Mouse (Mus musculus) lung, postnatal 25 days (tissue): ENCODE measurements around the gene Fam72a.

ENCODE experiments used
- DNase-seq: peaks from one replicate; pipeline ENCODE4 v3.0.0; 2022; ENCODE audit warnings: low spot score

The Fam72a gene

DNA sequence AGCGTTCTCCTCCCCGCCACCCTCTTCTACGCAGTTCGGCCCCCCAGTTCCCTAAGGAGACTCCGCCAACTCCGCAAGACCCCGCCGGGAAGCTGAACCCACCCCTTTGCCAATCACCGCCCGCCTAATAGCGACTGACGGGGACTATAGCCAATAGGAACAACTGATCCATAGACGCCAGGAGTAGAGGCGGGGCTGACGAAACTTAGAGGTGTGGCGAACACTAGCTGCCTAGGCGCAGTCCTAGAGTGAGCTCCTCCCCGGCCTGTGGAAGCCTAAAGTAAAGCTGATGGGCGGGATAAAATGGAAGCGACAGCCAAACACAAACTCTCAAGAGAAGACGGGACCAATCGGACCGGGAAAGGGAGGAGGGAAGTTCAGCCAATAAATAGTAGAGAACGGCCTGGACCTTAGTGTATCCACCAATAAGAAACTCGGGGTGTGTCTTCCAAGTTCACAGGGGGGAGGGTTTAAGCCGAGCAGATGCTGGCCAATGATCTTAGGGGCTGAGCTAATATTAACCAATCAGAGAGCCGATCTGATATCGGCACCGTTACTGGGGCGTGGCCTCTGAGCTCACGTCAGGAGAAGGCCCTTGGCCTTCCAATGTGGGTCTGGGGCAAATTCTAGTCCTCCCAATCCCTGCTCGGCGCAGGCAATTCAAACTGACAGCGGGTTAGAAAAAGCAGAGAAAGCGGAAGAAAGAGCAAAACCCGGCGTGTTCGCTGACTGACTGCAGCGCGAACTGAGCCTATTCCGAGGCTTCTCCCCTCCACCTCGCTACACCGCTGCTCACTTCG is at the start of gene Fam72a, which contains the start of gene Srgap2:
Gene Fam72a, plus strand, starts transcription at position 623 of the 800 bp plus-strand sequence.
Gene Srgap2, minus strand, starts transcription at position 72 of the 800 bp plus-strand sequence.
- peak; percentile 100 for DNase-seq

DNA sequence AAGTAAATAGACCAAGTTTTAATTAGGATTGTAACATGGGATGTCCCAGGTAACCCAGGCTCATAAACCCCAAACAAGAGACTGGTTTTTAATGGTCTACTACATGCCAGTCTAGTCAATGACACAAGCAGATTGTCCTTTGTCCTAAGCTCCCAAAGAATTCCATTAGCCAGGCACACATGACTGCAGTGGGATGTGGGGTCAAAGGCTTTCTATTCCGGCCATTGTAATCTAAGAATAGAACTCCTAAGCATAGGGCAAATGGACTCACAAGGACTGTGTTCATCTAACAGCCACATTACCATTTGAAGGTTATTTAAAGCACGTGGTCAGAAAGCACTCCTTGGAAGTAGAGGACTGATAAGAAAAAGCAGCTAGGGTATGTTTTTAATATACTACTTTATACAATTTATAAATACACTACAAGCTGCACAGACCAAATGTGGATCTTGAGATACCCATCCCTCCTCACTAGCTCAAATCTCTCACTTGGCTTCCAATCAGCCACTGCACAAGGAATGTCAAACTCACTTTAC is 48.9 kb upstream of the Fam72a start:
- DNase-seq, result no peak

DNA sequence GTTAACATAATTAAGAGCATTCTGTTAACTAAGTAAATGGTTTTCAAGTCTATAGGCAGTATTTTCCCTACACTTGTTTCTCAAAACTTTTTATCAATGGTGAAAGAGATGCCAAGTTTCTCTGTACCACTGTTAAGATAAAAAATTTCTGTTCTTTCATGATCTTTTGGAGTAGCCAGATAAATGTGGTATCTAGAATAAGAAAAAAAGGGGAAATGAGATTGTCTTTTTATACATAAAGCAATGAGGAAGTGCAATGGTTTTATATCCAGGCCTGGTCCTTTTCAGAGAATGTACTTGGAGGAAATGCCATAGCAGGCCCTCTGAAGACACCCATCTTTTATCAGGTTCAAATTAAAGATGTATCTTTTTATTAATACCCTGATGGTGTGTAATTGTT is 46.3 kb upstream of the Fam72a start:
- DNase-seq, result no peak

GRCm38 (mm10) chr1:131482242-131482641 is 45.5 kb upstream of the Fam72a start:
- DNase-seq, result no peak

- no peak for DNase-seq
Observed at GRCm38 (mm10) chr1:131486094-131486850, 41.4 kb upstream of the Fam72a start.

GRCm38 (mm10) chr1:131489312-131489711 is 38.4 kb upstream of the Fam72a start:
- DNase-seq, result no peak

- no peak for DNase-seq
Observed at GRCm38 (mm10) chr1:131491579-131491978, 36.1 kb upstream of the Fam72a start.

GRCm38 (mm10) chr1:131492360-131492759 is 35.3 kb upstream of the Fam72a start:
- DNase-seq, result no peak

- DNase-seq, result no peak
Observed at GRCm38 (mm10) chr1:131493966-131494898, 33.5 kb upstream of the Fam72a start.

- DNase-seq, result no peak
Observed at GRCm38 (mm10) chr1:131498231-131498630, 29.5 kb upstream of the Fam72a start.

- DNase-seq, result no peak
Observed at GRCm38 (mm10) chr1:131501681-131502080, 26.0 kb upstream of the Fam72a start.

DNA sequence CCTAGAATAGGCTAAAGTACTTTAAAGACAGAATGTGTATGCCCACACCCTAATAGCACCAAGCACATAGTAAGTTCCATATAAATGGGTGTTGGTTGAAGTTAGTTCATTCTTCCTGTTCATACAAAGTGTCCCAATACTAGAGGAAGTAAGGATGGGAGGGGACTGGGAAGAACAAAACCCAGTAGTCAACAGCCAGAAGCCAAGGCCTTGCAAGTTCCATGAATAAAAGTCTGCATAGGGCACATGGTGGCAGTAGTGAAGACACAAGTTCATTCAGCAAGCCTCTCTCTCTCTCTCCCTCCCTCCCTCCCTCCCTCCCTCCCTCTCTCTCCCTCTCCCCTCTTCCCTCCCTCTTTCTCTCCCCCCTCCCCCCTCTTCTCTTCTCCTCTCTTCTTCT is 16.6 kb upstream of the Fam72a start:
- no peak for DNase-seq

GRCm38 (mm10) chr1:131511661-131512500 is 15.8 kb upstream of the Fam72a start:
- no peak for DNase-seq

- DNase-seq, result no peak
Observed at GRCm38 (mm10) chr1:131513136-131513535, 14.6 kb upstream of the Fam72a start.

DNA sequence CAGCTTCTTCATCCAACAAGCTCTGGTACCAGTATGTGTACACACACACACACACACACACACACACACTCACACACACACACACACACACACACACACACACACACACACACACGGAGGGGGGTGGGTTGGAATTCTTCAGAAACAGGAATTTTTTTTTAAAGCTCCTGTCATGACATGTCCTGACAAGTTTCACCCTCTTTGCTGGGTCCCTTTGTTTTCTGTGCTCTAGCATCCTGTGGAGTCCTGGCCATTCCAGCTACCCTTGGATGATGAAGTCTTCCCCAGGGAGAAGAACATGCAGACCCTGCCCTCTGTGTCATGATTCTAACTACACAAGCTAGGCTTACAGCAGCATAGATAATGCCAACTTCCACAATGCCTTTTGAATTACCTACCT is 13.5 kb upstream of the Fam72a start:
- no peak for DNase-seq

- no peak for DNase-seq
Observed at GRCm38 (mm10) chr1:131516588-131516987, 11.1 kb upstream of the Fam72a start.

GRCm38 (mm10) chr1:131523794-131524193 is 3.9 kb upstream of the Fam72a start:
- no peak for DNase-seq

DNA sequence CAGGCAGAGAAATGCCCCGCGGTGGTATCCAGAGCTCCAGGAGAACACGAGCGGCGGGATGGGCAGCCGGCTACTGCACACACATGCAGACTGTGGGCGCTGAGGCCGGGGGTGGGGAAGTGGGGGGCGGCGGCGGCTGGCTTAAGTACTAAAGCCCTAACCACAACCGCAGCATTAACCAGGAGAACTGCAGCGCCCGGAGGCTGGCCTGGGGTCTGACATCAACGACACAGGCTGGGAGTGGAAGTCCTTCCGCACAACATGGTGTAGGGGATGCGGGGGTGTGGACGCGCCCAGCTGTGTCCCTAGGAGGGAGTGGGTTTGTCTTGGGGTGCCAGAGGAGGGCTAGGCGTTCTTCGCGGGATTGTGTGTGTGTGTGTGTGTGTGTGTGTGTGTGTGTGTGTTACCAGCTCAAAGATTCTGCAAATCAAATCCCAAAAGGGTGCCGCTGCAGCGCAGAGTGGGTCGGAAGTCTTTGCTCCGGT is 2.6 kb upstream of the Fam72a start:
- DNase-seq, result no peak

GRCm38 (mm10) chr1:131525586-131526271 is 2.0 kb upstream of the Fam72a start:
- DNase-seq, result no peak
